Mouse (Mus musculus): ENCODE data around the gene Pcolce2.

DNA sequence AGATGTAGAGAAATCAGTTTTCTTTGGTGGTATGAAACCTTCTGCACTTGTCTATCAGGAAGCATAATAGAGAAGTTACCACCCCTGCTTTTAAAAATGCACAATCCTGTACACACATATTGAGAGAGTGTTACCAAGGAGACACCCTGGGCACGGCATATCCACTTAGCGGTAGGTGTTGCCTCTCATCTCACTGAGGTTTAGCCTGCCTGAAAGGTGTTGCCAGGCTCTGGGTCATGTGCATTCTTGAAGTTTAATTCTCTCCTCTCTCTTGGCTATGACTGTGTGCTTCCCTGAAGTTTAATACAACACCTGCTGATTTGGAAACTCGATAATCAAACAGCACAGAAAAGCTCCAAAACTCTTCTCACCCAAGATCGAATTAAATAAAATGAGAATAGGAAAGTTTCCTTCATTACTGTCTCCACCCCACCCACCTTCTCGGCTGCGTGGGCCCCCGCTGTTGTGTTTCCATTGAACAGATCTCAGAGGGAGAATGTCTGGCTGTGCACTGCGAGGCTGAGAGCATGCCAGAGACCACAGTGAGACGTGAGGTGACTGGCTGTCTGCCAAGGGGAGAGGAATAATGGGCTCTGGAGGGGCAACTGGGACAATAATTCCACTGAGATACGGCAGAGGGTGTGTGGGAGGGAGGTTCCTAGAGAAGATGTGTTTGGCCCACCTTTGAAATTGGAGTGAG is 27.0 kb downstream of the Pcolce2 start:
- no peak for TF ChIP-seq ZNF384 (IDR thresholded peaks at IDR 0.05; ENCODE audit: low read depth, low read length)
- TF ChIP-seq ZC3H11A (IDR thresholded peaks at IDR 0.05; ENCODE audit: borderline replicate concordance, low read depth, low read length): no peak

All from ES-E14 (cell line).